Mouse (Mus musculus) myocyte (in vitro differentiated cells): ENCODE data around the gene 4930556J24Rik. TPM values are rescaled to one million over a fixed set of nuclear protein-coding genes. Genes with fewer than 3 reads are reported as not detected.
A peak's percentile ranks its signal among the peaks of the same experiment; 100 is the strongest.

Experiments
- H3K27me3 ChIP-seq: one replicate; pipeline ENCODE4 v1.6.1; 2011; ENCODE audit not compliant: control insufficient read depth, insufficient read depth, insufficient read length
- H3K36me3 ChIP-seq: one replicate; pipeline ENCODE4 v1.6.1; 2011; ENCODE audit not compliant: control insufficient read depth, insufficient read depth
- H3K4me2 ChIP-seq: one replicate; pipeline ENCODE4 v1.6.1; 2011; ENCODE audit warnings: low read depth, control low read depth
- H3K4me3 ChIP-seq: one replicate; pipeline ENCODE4 v1.5.1; 2011; ENCODE audit warnings: mild to moderate bottlenecking, control low read depth, moderate library complexity
- H3K79me2 ChIP-seq: one replicate; pipeline ENCODE4 v1.6.1; 2011; ENCODE audit not compliant: control insufficient read depth, insufficient read depth
- H3ac ChIP-seq: one replicate; pipeline ENCODE4 v1.6.1; 2011; ENCODE audit not compliant: control insufficient read depth, insufficient read length
- CEBPB ChIP-seq: IDR thresholded peaks from 2 replicates; pipeline ENCODE4 v1.6.1; 2011; ENCODE audit warnings: mild to moderate bottlenecking, moderate library complexity; ENCODE audit not compliant: poor library complexity, insufficient read depth, severe bottlenecking
- E2F4 ChIP-seq: IDR thresholded peaks from one replicate; pipeline ENCODE4 v1.6.1; 2011; ENCODE audit warnings: mild to moderate bottlenecking, control low read depth, moderate library complexity; ENCODE audit not compliant: insufficient read depth
- MAX ChIP-seq: IDR thresholded peaks from one replicate; pipeline ENCODE4 v1.6.1; 2011; ENCODE audit warnings: low read depth, mild to moderate bottlenecking, control low read depth
- MYOD1 ChIP-seq, 3 experiments: IDR thresholded peaks; one replicate each; pipeline ENCODE4 v1.6.1; 2011; ENCODE audit warnings: control low read depth in 2 of 3, low read depth in 2 of 3, mild to moderate bottlenecking in 2 of 3, moderate library complexity in 1 of 3; ENCODE audit not compliant: insufficient read length in 2 of 3, control insufficient read depth in 1 of 3
- MYOG ChIP-seq, 3 experiments: IDR thresholded peaks; one replicate each; pipeline ENCODE4 v1.6.1; 2011; ENCODE audit warnings: control low read depth in 2 of 3, low read depth in 2 of 3, mild to moderate bottlenecking in 2 of 3; ENCODE audit not compliant: insufficient read length in 2 of 3, control insufficient read depth in 1 of 3, insufficient read depth in 1 of 3
- POLR2A ChIP-seq: IDR thresholded peaks from one replicate; pipeline ENCODE4 v1.6.1; 2011; ENCODE audit warnings: low read depth, mild to moderate bottlenecking, control low read depth, moderate library complexity; ENCODE audit not compliant: insufficient read length
- POLR2AphosphoS2 ChIP-seq: IDR thresholded peaks from one replicate; pipeline ENCODE4 v1.6.1; 2011; ENCODE audit warnings: low read depth, control low read depth; ENCODE audit not compliant: insufficient read length
- REST ChIP-seq: IDR thresholded peaks from one replicate; pipeline ENCODE4 v1.6.1; 2011; ENCODE audit warnings: mild to moderate bottlenecking, control low read depth, moderate library complexity; ENCODE audit not compliant: insufficient read depth, insufficient read length
- SRF ChIP-seq: IDR thresholded peaks from one replicate; pipeline ENCODE4 v1.6.1; 2011; ENCODE audit warnings: low read depth; ENCODE audit not compliant: control insufficient read depth, insufficient read length
- TCF12 ChIP-seq: IDR thresholded peaks from one replicate; pipeline ENCODE4 v1.6.1; 2011; ENCODE audit warnings: mild to moderate bottlenecking, control low read depth; ENCODE audit not compliant: poor library complexity, insufficient read depth, severe bottlenecking
- TCF3 ChIP-seq: IDR thresholded peaks from one replicate; pipeline ENCODE4 v1.6.1; 2011; ENCODE audit warnings: low read depth, control low read depth; ENCODE audit not compliant: insufficient read length
- USF1 ChIP-seq: IDR thresholded peaks from one replicate; pipeline ENCODE4 v1.6.1; 2011; ENCODE audit warnings: low read depth, mild to moderate bottlenecking, control low read depth, moderate library complexity
- polyA plus RNA-seq: library from polyadenylated mRNA; unstranded; fragments of >200 nt; fragmentation: generic; extraction: Trizol; gene quantifications from one replicate; pipeline ENCODE4 v1.2.1, GENCODE M21; 2012; ENCODE audit warnings: missing spikeins

Gene 4930556J24Rik
- polyA plus RNA-seq, 1 experiment = 0.14 TPM

GRCm38 (mm10) chr11:3935135-3935534 is 41.4 kb downstream of the 4930556J24Rik start:
- no peak overlapping the region for H3K4me3 ChIP-seq
- no peaks in the 10 kb centered on the region for H3K79me2 ChIP-seq
- no peak for TF ChIP-seq MAX
- no peak for TF ChIP-seq POLR2AphosphoS2
- no peak for TF ChIP-seq TCF12
- TF ChIP-seq CEBPB = no peak
- TF ChIP-seq SRF = no peak
- TF ChIP-seq E2F4 = no peak
- TF ChIP-seq MYOD1 (IDR thresholded peaks at IDR 0.05; ENCODE audit: control insufficient read depth in 1 of 3, insufficient read length in 2 of 3, low read depth in 2 of 3) = no peak
- no peak for TF ChIP-seq REST
- no peak for TF ChIP-seq MYOG (IDR thresholded peaks at IDR 0.05; ENCODE audit: control insufficient read depth in 1 of 3, insufficient read depth in 1 of 3, insufficient read length in 2 of 3, low read depth in 2 of 3)
- no peak for TF ChIP-seq POLR2A
- no peak for TF ChIP-seq TCF3
- no peak for TF ChIP-seq USF1
- H3K36me3 ChIP-seq = no peaks in the 10 kb centered on the region
- H3ac ChIP-seq = no peak overlapping the region
- H3K4me2 ChIP-seq = no peak overlapping the region
- H3K27me3 ChIP-seq = peaks cover 47% of the 10 kb centered on the region

- TF ChIP-seq USF1 (no peak), TCF3 (no peak), POLR2A (no peak), CEBPB (no peak), MYOD1 (IDR thresholded peaks at IDR 0.05; ENCODE audit: control insufficient read depth in 1 of 3, insufficient read length in 2 of 3, low read depth in 2 of 3) (no peak), E2F4 (no peak), SRF (no peak), MYOG (IDR thresholded peaks at IDR 0.05; ENCODE audit: control insufficient read depth in 1 of 3, insufficient read depth in 1 of 3, insufficient read length in 2 of 3, low read depth in 2 of 3) (no peak), TCF12 (no peak), REST (no peak), MAX (no peak), POLR2AphosphoS2 (no peak)
- no peaks in the 10 kb centered on the region for H3K36me3 ChIP-seq
- no peak overlapping the region for H3K4me2 ChIP-seq
- peaks cover 39% of the 10 kb centered on the region for H3K27me3 ChIP-seq
- H3K4me3 ChIP-seq = no peak overlapping the region
- H3K79me2 ChIP-seq = no peaks in the 10 kb centered on the region
- no peak overlapping the region for H3ac ChIP-seq
Observed at GRCm38 (mm10) chr11:3933756-3934285, 42.8 kb downstream of the 4930556J24Rik start.

- H3ac ChIP-seq = no peak within 1 kb of the TSS
- peak within 1 kb of the TSS; percentile 19 for H3K4me3 ChIP-seq
- no peaks in the 10 kb centered on the region for H3K36me3 ChIP-seq
- H3K27me3 ChIP-seq = peaks cover 31% of the 10 kb centered on the region
- H3K4me2 ChIP-seq = peak within 1 kb of the TSS; percentile 72
- no peaks in the 10 kb centered on the region for H3K79me2 ChIP-seq
- TF ChIP-seq POLR2AphosphoS2 (no peak), CEBPB (no peak), POLR2A (no peak), TCF12 (no peak), E2F4 (no peak), USF1 (peak; percentile 99), MYOD1 (IDR thresholded peaks at IDR 0.05; ENCODE audit: control insufficient read depth in 1 of 3, insufficient read length in 2 of 3, low read depth in 2 of 3) (peak in 2 of 3 experiments; percentile 58 to 71), TCF3 (no peak), REST (no peak), SRF (no peak), MYOG (IDR thresholded peaks at IDR 0.05; ENCODE audit: control insufficient read depth in 1 of 3, insufficient read depth in 1 of 3, insufficient read length in 2 of 3, low read depth in 2 of 3) (peak; percentile 27 to 90 (median 82)), MAX (no peak)
Observed at GRCm38 (mm10) chr11:3931511-3932211, 44.9 kb downstream of the 4930556J24Rik start, which contains the start of gene Tcn2. Gene Tcn2, minus strand, starts transcription at chr11:3932159.

- H3K4me2 ChIP-seq = peak overlapping the region; percentile 72
- no peak overlapping the region for H3ac ChIP-seq
- H3K27me3 ChIP-seq = peaks cover 26% of the 10 kb centered on the region
- no peaks in the 10 kb centered on the region for H3K79me2 ChIP-seq
- no peaks in the 10 kb centered on the region for H3K36me3 ChIP-seq
- TF ChIP-seq USF1 (no peak), MYOD1 (IDR thresholded peaks at IDR 0.05; ENCODE audit: control insufficient read depth in 1 of 3, insufficient read length in 2 of 3, low read depth in 2 of 3) (no peak), SRF (no peak), TCF12 (no peak), POLR2AphosphoS2 (no peak), POLR2A (no peak), REST (no peak), TCF3 (no peak), E2F4 (no peak), MAX (no peak), CEBPB (no peak), MYOG (IDR thresholded peaks at IDR 0.05; ENCODE audit: control insufficient read depth in 1 of 3, insufficient read depth in 1 of 3, insufficient read length in 2 of 3, low read depth in 2 of 3) (no peak)
- H3K4me3 ChIP-seq = peak overlapping the region; percentile 19
Observed at GRCm38 (mm10) chr11:3930931-3931330, 45.6 kb downstream of the 4930556J24Rik start.
